Comparison of ENCODE assay signal across 1 mouse cellular context in the genomic region with DNA sequence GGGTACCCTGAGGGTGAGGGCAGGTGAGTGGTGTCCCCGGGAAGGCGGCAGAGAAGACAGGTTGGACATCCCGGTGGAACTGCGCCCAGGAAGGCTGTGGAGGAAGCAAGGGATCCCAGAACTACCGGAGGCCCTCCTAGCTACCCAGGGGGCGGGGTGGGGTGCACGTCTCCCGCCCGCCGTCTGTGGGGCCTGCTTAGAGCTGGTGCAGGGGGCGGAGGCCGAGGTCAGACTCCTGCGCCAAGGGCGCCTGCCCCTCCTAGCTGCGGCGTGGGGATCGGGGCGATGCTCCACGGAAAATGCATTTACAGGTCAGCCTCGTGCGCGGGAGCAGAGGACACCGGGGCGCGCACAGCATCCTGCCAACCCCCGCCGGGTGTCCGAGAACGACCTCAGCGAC.
TF ChIP-seq lines count a peak whose summit lies in the region.

No protein-coding gene starts in this region.

TF ChIP-seq in MEL, 35 proteins besides CTCF, POLR2A, EP300 and RAD21:
- TF ChIP-seq CHD2 (IDR thresholded peaks at IDR 0.05; ENCODE audit: low read length) (no peak), SIN3A (IDR thresholded peaks at IDR 0.05; ENCODE audit: low read length) (peak; percentile 13; the same call in 1 of the 2 replicates), E2F4 (IDR thresholded peaks at IDR 0.05; ENCODE audit: borderline replicate concordance, low read depth, low read length) (no peak)
